Mouse (Mus musculus): ENCODE measurements at regions not wholly inside any gene's neighbourhood (a gene's known extent, or its start where the extent isn't known, plus 50 kb on each side); places are given as distances from the start of the nearest gene placed in this dataset.

- no peak for TF ChIP-seq CTCF (IDR thresholded peaks at IDR 0.05; ENCODE audit: control insufficient read depth, insufficient read depth, insufficient replicate concordance, low read depth, low read length)
- no peak for TF ChIP-seq POLR2A (IDR thresholded peaks at IDR 0.05; ENCODE audit: control insufficient read depth, low read depth, low read length)
Observed at GRCm38 (mm10) chr17:49377626-49378025, 50.5 kb upstream of the Mocs1 start.

Measured in testis, adult 2 months (tissue).